Mouse (Mus musculus) embryo, embryonic 11 days (tissue): Measurements from ENCODE around the gene 4930544D05Rik.

Experiments
- DNase-seq: peaks from one replicate; pipeline ENCODE4 v3.0.0-alpha.2; 2015

The 4930544D05Rik gene

GRCm38 (mm10) chr11:70657573-70657972 is 41.9 kb downstream of the 4930544D05Rik start:
- DNase-seq, result no peak

- peak; percentile 10 for DNase-seq
Observed at GRCm38 (mm10) chr11:70657991-70658390, 42.3 kb downstream of the 4930544D05Rik start.

- DNase-seq, result no peak
Observed at GRCm38 (mm10) chr11:70658521-70658920, 42.9 kb downstream of the 4930544D05Rik start.

DNA sequence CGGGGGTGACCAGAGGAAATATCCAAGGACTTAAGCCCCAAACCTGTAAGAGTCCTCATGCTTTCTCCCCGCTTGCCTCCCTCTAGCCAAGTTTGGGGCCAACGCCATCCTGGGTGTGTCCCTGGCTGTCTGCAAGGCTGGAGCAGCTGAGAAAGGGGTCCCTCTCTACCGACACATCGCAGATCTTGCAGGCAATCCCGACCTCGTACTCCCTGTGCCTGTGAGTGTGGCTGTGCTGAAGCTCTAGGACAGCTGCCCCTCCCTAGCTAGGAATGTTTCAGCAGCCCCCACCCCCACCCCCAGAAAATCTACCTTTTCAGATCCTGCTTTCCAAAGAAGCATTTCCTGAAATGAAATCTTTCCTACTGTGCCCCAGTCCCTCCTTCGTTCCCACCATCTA is 43.3 kb downstream of the 4930544D05Rik start:
- DNase-seq, result no peak

DNA sequence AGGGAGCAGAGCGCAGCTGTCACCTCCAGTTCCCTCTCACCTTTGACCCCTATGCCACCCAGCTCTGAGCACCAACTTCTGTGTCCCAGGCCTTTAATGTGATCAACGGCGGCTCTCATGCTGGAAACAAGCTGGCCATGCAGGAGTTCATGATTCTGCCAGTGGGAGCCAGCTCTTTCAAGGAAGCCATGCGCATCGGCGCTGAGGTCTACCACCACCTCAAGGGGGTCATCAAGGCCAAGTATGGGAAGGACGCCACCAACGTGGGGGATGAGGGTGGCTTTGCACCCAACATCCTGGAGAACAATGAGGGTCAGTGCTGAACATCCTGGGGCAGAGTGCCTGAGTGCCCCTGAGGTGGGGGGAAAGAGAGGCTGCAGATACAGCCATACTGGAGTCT is 44.9 kb downstream of the 4930544D05Rik start:
- DNase-seq, result no peak

DNA sequence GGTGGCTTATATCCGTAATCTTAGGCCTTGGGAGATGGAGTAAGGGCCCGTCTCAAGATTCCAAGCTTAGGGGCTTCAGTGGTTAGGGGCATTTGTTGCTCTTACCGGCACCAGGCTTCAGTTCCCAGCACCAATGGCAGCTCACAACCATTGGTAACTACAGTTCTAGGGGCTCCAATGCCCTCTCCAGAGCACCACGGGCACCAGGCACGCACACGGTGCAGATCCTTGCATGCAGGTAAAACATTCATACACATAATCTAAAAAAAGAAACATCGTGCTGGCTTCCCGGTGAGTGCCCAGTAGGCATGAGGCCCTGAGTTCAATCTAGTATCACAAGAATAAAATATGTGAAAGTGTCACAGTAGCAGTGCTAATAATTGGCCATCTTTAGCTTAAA is 47.5 kb downstream of the 4930544D05Rik start:
- DNase-seq, result no peak

- no peak for DNase-seq
Observed at GRCm38 (mm10) chr11:70663957-70664356, 48.3 kb downstream of the 4930544D05Rik start.

- DNase-seq, result no peak
Observed at GRCm38 (mm10) chr11:70664741-70665140, 49.1 kb downstream of the 4930544D05Rik start.
